Mouse (Mus musculus) hindlimb bud, embryonic 11.5 days (tissue): ENCODE results near the gene Ccdc187.

Experiments used
- DNase-seq: peaks from one replicate; pipeline ENCODE4 v3.0.0-alpha.2; 2012; ENCODE audit warnings: low read depth, low spot score; ENCODE audit errors: extremely low spot score

Ccdc187 gene

DNA sequence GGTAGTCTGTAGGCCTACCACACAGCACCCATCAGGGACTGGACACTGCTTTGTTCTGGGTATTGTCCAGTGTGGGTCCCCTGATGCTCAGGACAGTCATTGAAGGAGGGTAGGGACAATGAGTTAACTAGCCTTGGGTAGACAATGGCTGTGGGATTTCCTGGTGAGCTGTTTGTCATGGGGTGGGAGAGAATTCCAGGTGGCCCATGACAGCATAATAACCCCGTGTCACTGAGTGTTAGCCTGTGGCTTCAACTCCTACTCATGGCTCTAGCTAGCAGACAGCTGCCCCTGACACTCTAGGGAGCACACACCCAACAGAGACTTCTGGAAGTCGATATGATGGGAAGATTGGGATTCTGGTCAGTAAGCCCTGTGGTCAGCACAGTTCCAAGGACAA, at the start of gene Ccdc187:
TSS of gene Ccdc187 (minus strand) at position 101 of the 400 bp plus-strand sequence.
- no peak for DNase-seq

DNA sequence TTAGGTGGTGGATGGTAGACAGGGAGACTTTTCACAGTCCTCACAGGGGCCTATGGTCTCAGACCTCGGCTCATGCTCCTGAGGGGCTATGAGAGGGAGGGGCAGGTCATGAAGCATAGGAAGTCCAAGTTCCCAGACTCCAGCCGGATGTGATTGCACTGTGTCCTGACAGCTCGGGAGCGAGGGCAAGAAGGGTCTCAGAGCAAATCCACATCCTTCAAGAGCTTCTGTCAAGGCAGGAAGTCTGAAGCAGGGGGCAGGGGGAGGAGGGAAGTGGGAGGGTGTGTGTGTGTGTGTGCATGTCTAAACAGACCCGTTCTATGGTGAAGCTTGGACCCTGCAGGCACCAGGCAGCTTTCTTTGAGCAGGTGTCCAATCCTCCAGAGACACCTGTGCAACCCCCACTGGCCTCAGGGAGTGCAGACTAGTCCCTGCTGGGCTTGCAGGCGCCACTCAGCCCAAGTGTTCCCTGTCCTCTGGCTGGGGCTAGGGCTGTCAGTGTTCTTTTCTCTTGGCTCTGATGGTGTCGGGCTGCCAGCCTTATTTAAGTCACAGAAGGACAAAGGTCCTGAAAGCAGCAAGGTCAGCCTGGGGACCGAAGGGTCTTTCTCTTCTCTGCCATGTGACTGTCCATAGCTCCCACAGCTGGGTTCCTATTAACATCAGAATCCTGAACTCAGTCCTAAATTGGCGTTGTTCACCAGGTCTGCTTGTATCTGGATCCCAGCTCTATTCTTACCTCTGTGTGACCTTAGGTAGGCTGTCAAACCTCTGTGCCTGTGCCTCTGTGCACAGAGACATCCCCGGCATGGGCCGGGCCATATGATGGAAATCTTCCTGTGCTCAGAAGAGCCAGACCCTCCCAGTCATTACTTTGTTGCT, 48.5 kb upstream of the Ccdc187 start:
- DNase-seq: no peak

DNA sequence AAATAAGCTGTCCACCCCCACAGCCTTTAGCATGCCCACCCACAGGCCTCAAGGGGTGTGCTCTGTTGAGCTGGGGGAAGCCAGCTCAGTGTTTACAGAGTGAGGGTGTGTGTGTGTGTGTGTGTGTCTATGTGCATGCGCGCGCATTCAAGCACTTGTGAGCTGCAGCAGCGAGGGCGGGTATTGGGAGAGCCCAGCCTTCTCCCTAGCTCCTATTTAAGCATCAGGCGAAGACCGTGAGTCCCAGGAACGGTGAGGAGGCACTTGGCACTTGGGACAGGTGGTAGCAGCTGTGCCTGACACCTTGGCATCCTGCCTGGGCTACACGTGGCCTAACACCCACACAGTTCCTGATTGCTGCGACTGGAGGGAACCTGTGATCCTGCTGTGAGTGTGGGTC, 47.7 kb upstream of the Ccdc187 start:
- DNase-seq: no peak

DNA sequence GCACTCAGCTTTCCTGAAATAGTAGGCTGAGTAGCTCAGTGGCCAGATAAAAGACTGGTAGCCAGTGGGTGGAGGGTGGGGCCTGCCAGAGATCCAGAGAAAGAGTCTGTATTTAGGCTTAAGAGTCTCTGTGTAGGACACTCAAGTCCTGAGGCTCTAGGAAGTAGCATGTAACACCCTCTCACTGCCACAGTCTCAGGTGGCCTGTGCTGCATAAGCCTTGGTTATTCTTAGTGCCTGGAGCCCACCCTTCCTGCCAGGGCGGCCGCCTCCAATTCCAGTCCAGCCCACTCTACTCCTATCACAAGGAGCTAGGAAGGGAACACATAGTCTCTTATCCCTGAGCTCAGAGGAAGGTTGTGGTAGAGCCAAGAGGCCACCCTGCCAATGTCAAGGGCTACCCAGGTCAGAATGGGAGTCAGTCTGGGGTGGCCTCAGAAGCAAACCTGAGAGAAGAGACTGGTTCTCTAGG, 47.2 kb upstream of the Ccdc187 start:
- no peak for DNase-seq

DNA sequence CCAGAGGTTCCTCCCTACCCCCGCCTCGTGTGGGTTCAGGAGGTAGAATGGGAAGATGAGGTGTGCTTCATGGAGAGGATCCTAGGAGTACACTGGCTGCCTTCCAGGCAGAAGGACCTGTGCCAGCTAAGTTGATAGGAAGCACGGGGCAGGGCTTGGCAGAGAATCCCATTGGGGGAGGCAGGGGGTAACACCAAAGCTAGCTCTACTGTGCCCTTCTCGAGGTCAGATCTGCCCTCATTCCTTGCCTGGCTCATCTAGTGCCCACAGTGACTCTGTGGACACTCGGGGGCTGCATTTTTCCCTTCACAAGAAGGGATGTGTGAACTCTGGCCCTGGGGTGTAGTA, 44.8 kb upstream of the Ccdc187 start:
- no peak for DNase-seq

DNA sequence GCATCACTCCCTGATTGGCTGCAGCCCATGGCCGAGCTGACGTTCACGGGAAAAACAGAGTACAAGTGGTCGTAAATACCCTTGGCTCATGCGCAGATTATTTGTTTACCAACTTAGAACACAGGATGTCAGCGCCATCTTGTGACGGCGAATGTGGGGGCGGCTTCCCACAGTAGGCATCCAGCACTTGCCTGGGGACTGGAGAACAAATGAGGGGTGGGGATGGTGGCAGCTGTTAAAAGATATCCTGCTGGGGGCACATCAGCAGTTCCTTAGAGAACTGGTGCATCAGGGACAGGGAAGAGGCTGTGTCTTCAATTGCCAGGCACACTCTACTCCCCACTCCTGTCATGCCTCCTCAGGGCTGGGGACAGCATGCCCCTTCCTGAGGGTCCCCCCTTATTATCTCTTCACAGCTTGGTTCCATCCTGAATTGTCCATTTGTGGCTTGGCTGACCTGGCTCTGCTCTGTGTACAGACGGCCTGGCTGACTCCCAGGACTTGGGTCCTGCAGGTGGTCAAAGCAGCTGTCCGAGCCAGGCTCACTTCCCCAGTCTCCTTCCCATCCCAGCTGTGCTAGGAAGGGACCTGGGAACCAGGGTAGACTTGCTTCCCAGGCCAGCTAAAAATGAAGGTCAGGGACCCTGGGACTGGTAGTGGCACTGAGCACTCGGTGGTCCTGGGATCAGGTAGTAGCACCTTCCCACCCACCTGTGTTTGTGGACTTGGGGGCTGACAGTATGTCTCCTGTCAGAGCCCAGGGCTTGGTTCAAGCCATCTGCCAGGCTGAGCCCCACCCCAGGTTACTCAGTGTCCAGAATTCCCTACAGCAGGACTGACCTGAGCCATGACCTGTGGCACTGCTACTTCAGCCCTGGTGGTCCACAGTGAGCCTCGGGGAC, 44.2 kb upstream of the Ccdc187 start:
- DNase-seq: no peak

DNA sequence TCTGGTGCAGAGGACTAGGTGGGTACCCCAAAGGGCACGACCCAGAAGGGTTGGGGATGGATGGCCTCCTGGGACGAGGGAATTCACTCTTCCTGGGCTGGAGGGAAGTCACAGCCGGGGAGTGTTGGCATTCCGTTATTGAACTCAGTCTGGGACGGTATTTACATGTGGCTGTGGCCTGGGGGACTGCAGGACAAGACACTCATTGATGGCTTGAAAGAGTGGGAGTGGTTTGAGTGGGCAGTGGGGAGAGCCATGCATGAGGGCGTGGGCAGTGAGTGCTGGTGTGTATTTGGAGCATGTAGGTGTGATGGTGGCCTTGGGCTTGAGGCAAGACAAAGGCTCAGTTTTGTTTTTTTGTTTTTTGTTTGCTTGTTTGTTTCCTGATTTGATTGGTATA, 36.3 kb upstream of the Ccdc187 start:
- no peak for DNase-seq

DNA sequence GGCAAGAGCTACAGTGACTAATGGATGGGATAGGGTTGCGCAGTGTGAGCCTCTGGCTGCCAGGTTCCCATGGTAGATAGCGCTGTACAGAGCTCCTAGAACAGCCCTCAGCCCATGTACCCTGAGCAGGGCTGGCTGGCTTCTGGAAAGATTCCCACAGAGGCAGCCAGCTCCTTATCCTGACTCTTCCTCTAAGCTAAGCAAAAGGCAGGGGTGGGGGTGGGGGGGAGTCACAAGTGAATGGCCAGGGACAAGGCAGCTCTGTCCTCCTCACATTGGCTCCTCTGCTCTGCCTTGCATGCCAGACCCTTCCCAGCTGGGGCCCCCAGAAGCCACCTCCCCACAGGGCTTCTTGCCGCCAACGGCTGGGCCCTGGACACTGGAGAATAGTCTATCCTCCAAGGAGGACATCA, 35.7 kb upstream of the Ccdc187 start:
- DNase-seq: no peak

DNA sequence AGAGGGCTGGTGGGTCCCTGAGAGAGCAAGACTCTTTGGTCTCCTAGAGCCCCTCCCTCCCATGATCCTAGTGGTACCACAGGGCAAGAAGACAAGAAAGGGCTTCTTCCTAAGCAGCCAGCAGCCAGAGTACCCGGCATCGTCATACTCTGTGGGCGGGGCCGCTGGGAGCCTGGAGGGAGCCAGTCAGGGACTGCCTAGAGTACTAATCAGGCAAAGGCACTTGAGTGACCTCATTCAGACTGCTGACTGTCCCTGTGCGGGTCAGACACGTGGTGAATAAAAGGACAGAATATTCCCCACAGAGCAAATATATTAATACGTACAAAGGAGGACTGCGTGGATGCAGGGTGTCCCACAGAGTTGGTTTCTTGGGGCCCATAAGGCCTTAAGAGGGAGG, 35.0 kb upstream of the Ccdc187 start:
- no peak for DNase-seq

DNA sequence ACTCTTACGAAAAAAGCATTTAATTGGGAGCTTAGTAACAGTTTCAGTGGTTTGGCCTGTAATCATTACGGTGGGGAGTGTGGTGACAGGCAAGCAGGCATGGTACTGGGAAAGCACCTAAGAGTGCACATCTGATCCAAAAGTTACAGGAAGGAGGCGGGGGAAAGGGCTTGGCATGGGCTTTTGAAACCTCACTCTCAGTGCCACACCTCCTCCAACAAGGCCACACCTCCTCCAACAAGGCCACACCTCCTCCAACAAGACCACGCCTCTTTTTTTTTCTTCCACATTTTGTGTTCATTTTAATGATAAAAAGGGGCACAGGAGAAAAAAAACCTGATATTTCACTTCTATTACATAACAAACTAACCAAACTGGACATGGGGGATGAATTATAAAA, 33.5 kb upstream of the Ccdc187 start:
- no peak for DNase-seq

DNA sequence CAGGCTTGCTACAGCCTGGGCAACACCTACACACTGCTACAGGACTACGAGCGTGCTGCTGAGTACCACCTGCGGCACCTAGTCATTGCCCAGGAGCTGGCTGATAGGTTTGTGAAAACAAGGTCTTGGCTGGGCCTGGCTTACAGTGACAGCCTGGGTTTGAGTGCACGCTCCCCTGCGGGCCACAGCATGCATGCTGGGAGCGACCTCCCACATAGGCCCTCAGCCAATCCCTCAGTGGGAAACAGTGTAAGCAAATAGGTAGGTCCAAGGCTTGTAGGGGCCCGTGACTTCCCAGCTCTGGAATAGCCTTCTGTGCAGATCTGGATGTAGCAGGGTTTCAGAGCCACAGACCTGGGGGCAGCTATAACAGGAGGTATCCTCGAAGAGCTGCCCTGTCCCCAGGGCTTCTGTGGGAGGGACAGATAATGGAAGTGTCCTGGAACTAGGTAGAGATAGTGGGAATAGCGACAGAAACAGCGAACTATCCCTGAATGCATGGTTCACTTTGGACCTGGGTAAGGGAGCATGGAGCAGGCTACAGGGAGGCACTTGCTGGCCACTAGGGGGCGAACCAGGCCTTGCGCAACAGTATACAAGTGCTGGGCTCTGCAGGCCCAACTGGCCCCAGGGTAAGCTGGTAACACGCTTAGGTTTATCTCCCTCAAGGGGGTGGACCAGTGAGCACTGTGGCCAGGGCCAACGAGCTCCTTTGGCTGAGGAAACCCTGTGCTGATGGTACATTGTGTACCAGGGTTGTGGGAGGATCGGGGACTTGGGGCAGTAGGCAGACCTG, 31.2 kb upstream of the Ccdc187 start:
- no peak for DNase-seq

DNA sequence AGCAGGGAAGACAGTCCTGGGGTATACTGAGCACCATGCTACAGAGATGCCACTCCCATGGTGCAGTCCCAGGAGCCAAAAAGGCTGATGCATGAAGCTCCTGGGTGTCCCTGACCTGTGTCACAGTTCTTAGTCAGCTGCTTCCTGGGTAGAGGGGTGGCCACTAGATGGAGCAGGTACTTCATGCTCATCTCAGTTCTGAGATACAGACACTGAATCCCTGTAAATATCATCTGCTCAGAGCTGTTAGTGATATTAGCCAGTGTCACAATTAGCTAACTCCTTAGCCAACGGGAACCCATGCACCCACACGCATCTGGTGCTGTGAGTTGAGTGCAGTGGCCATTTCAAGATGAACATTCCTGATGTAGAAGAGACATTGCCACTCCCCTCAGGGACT, 30.6 kb upstream of the Ccdc187 start:
- no peak for DNase-seq

DNA sequence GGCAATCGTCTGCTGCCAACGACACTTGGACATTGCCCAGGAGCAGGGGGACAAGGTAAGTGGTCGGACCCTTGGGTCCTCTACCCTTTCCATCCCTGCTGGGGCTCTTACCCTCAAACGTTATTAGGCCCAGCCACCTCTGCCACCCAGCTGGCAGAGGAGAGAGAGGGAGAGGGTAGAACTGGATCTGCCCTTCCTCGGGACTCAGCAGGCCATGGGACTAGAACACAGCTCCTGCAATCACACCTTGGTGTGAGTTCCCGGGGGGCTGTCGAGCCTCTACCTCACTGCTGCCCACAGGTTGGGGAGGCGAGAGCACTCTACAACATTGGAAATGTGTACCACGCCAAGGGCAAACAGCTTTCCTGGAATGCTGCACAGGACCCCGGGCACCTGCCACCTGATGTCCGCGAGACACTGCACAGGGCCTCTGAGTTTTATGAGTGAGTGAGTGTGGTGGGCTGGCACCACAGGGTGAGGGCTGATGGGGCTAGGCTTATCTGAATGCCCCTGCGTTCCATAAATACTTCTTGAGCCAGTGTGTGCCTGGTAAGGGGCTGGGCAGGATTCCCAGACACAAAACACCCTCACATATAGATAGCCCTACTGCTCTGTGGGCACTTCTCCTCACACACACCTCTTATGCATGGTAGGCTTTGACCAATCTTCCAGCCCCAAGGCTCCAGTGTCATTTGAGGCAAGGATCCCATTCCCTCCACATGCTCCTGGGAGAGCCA, 29.4 kb upstream of the Ccdc187 start:
- no peak for DNase-seq

DNA sequence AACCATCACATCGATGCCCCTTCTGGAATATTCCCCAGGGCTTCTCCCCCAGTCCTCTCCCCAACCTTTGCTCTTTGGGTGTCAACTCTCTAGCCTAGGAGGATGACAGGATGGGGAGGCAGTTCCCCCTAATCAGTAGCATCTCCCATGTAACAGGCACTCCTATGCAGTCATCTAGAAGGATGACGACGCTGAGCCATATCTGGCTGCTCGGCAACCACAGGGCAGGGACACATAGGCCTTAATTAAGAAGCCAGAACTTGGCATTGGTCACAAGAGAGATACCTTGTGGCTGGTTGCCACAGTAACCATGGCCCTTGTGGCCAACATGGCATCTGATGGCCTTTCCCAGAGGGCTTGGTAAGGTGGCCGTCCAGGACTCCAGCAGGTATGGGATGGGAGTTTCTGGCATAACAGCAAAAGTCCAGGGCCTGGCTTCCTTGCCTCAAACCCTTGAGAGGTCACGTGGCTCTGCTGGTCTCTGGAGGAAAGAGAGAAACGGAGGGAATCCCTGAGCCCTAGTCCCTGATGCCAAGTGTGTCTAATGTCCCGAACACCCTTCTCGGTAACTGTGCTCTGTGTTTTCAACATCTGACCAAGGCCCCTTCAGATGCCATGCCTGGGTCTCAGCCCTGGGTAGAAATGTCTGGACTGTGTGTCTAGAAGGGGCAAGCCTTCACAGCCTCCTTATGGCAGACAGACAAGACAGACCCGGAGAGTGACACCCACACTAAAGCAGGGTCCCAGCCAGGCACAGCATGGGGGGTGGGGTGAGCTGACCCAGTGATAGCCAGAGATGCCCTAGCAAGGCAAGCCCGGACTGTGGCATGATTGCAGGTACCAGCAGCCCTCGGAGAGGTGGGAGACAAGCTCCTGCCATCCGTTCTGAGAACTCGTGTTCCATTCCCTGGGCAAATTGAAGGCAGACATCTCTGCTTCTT, 26.2 kb upstream of the Ccdc187 start:
- DNase-seq: no peak

DNA sequence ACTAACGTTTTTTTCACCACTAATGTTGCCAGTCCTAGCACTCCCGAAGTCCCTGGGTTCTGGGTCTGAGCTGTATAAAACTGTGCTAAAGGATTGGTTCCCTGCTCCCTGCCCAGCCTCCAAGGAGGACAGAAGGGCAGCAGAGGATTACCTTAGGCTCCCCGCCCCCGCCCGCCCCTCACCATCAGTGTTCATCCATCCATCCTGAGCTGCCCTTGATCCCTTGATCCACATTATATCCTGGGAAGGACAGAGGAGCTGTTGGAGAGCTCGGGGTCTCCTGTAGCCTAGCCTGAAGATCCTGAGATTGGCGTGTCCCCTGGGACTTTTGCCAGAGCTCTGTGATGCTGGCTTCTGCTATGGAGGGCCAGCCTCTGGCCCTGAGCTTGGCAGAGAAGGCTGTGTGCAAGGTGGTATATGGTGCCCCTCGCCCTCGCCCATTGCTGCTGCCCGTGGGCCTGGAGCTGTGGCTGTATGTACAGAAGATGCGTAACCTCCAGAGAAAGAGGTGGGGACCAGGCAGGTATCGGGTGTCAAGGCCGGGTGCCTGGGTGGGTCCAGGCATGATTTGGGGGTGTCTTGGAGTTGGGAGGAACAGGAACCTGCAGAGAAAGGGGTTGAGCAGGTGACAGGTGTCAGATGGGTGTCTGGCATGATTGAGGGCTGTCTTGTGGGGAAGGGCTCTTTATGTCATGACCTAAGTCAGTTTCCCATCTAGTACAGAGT, 25.3 kb upstream of the Ccdc187 start:
- no peak for DNase-seq

DNA sequence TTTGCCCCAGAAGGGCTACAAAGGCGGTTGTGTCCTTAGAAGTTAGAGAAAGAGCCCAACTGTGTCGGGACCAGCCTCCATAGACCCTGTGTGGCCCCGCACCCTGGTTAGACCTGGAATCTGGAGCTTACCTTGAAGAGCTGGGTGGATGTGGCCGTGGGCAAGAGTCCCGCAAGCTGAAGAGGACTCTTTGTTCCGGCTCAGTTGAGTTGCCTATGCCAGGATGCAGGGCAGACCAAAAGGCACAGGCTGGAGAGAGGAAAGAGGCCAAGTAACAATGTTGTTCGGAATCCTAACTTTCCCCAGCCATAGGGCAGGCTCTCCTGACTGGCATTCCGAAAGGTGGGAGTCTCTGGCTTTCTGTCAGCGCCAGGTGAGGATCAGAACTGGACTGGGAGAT, 24.8 kb upstream of the Ccdc187 start:
- DNase-seq: no peak

DNA sequence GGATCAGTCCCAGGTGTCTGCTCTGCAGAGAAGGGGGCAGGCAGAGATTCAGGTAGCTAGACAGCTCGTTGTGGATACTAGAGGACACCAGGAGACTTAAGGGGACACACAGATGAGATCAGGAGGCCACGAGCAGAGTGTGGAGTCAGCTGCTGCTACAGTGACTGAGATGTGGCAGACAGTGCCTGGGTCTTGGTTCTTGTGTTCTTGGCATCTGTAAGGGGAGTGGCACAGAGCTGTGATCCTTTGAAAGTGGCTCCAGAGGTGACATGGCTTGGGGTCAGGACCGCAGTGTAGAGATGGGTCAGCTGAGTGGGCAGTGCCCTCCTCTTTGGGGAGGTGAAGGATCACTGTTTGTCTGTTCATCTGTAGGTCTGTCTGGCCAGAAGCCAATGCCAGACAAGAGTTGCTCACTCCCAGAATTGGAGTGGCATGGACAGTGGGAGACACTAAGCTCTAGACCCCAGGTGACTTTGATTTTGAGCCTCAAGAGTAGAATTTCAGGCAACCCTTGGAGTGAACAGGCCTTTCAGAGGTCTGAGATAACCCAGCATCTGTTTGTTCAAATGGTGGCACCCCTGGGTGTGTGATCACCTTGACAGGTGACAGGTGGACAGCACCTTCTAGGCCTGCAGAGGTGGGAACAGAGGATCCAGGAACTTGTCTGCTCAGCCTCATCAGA, 23.8 kb upstream of the Ccdc187 start:
- DNase-seq: no peak

DNA sequence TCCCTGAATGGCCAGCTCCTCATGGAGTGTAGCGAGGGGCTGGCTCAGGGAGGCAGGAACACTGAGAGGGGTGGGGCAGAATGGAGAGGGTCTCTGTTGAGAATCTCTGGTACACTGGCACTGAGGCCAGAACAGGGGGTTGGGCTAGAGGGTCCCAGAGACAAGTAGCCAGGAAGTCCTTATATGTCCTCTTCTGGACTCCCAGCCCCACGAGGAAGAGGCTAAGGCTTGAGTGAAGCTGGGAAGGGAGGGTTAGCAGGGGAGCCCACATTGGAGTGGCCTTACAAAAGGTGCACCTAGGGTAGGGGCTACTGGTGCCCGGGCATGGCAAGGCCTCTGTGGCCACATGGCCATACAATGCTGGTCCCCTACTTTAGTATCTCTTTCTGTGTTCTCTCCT, 23.0 kb upstream of the Ccdc187 start:
- no peak for DNase-seq
